Mouse (Mus musculus): ENCODE results near the gene Ccdc40. TPM values are rescaled to one million over a fixed set of nuclear protein-coding genes. Genes with fewer than 3 reads are reported as not detected.
A peak's percentile ranks its signal among the peaks of the same experiment; 100 is the strongest.
"Not testable (repeated sequence)": the region's sequence is repeated elsewhere in the genome, so short reads cannot be mapped to it uniquely, and the experiment has no call there.

The Ccdc40 gene
- total RNA-seq, 2 experiments from 2014 or later, result 2.0 to 2.6 TPM

- peak in 1 of 2 experiments; percentile 32 for DNase-seq (ENCODE audit: low spot score in 2 of 2)
Measured at GRCm38 (mm10) chr11:119235596-119235995, 7.2 kb downstream of the Ccdc40 start.

GRCm38 (mm10) chr11:119236354-119236753 lies 8.0 kb downstream of the Ccdc40 start:
- no peak for DNase-seq (ENCODE audit: low spot score in 2 of 2)

- DNase-seq (ENCODE audit: low spot score in 2 of 2), result no peak
Measured at GRCm38 (mm10) chr11:119237007-119237406, 8.6 kb downstream of the Ccdc40 start.

GRCm38 (mm10) chr11:119237568-119238304 lies 9.4 kb downstream of the Ccdc40 start:
- no peak for DNase-seq (ENCODE audit: low spot score in 2 of 2)

GRCm38 (mm10) chr11:119238305-119238721 lies 9.9 kb downstream of the Ccdc40 start:
- no peak for DNase-seq (ENCODE audit: low spot score in 2 of 2)

GRCm38 (mm10) chr11:119239480-119239879 lies 11.1 kb downstream of the Ccdc40 start:
- no peak for DNase-seq (ENCODE audit: low spot score in 2 of 2)

- not testable (repeated sequence) for DNase-seq (ENCODE audit: low spot score in 2 of 2)
Measured at GRCm38 (mm10) chr11:119245543-119245942, 17.2 kb downstream of the Ccdc40 start.

GRCm38 (mm10) chr11:119249011-119249410 lies 20.6 kb downstream of the Ccdc40 start:
- DNase-seq (ENCODE audit: low spot score in 2 of 2), result no peak

GRCm38 (mm10) chr11:119250998-119251397 lies 22.6 kb downstream of the Ccdc40 start:
- no peak for DNase-seq (ENCODE audit: low spot score in 2 of 2)

GRCm38 (mm10) chr11:119252854-119253541 lies 24.6 kb downstream of the Ccdc40 start:
- DNase-seq (ENCODE audit: low spot score in 2 of 2), result no peak

- DNase-seq (ENCODE audit: low spot score in 2 of 2), result not testable (repeated sequence)
Measured at GRCm38 (mm10) chr11:119256557-119256956, 28.2 kb downstream of the Ccdc40 start.

- DNase-seq (ENCODE audit: low spot score in 2 of 2), result no peak
Measured at GRCm38 (mm10) chr11:119258216-119258571, 29.8 kb downstream of the Ccdc40 start.

- peak in 1 of 2 experiments; percentile 33 for DNase-seq (ENCODE audit: low spot score in 2 of 2)
Measured at GRCm38 (mm10) chr11:119258572-119259322, 30.4 kb downstream of the Ccdc40 start.

- DNase-seq (ENCODE audit: low spot score in 2 of 2), result no peak
Measured at GRCm38 (mm10) chr11:119259977-119260376, 31.6 kb downstream of the Ccdc40 start.

GRCm38 (mm10) chr11:119264413-119264812 lies 36.0 kb downstream of the Ccdc40 start:
- no peak for DNase-seq (ENCODE audit: low spot score in 2 of 2)

- DNase-seq (ENCODE audit: low spot score in 2 of 2), result no peak
Measured at GRCm38 (mm10) chr11:119265811-119266210, 37.4 kb downstream of the Ccdc40 start.

- no peak for DNase-seq (ENCODE audit: low spot score in 2 of 2)
Measured at GRCm38 (mm10) chr11:119267241-119267674, 38.9 kb downstream of the Ccdc40 start.

GRCm38 (mm10) chr11:119267768-119268556 lies 39.6 kb downstream of the Ccdc40 start, which contains the start of gene Gaa:
TSS of gene Gaa (plus strand) at chr11:119267887.
- DNase-seq (ENCODE audit: low spot score in 2 of 2), result peak; percentile 88 to 97

- DNase-seq (ENCODE audit: low spot score in 2 of 2), result no peak
Measured at GRCm38 (mm10) chr11:119268557-119269195, 40.3 kb downstream of the Ccdc40 start.

- not testable (repeated sequence) for DNase-seq (ENCODE audit: low spot score in 2 of 2)
Measured at GRCm38 (mm10) chr11:119272492-119272891, 44.1 kb downstream of the Ccdc40 start.

Measured in adrenal gland, postnatal 4 days (tissue).